Mouse (Mus musculus) kidney, postnatal 14 days (tissue): ENCODE data around the gene Gm20814.
"Not testable (repeated sequence)": the region's sequence is repeated elsewhere in the genome, so short reads cannot be mapped to it uniquely, and the experiment has no call there.

Experiments used
- DNase-seq: peaks from one replicate; pipeline ENCODE4 v3.0.0; 2022; ENCODE audit warnings: mixed read lengths

Gene Gm20814

GRCm38 (mm10) chrY:75195556-75195955, at the start of gene Gm20814:
Gene Gm20814 (plus strand): TSS chrY:75195856.
- not testable (repeated sequence) for DNase-seq
